Mouse (Mus musculus): ENCODE results near the gene Scarb1. TPM values are rescaled to one million over a fixed set of nuclear protein-coding genes. Genes with fewer than 3 reads are reported as not detected.

The Scarb1 gene
- total RNA-seq, 2 experiments from 2014 or later: 55.0 to 80.1 TPM

- no peak for DNase-seq
- intact Hi-C loops (cut with DNase I; ENCODE audit: low total_unique reads): no loop called here
Observed at GRCm38 (mm10) chr5:125253448-125253847, 87.4 kb downstream of the Scarb1 start.

DNA sequence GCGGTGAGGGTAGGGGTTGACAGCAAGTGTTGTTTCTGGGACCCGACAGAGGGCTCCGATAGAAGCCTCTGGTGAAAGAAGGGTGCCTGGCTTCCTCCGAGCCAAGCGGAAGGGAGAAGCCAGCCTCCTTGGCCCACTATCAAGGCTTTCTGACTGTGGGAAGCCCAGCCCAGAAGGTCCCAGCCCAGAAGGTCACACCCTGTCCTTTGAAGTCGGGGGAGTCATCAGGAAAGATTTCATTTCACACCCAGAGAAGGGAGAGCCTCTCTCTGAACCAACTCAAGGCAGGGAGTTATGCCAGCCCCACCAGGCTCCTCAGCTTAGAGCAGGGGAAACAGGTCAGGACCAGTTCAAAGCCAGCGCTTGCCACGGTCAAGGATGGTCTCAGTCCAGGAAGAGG lies 88.2 kb downstream of the Scarb1 start:
- intact Hi-C loops (cut with DNase I; ENCODE audit: low total_unique reads): no loop called here
- DNase-seq: peak; percentile 86

- intact Hi-C loops (cut with DNase I; ENCODE audit: low total_unique reads): no loop called here
- no peak for DNase-seq
Observed at GRCm38 (mm10) chr5:125251885-125252615, 88.8 kb downstream of the Scarb1 start.

DNA sequence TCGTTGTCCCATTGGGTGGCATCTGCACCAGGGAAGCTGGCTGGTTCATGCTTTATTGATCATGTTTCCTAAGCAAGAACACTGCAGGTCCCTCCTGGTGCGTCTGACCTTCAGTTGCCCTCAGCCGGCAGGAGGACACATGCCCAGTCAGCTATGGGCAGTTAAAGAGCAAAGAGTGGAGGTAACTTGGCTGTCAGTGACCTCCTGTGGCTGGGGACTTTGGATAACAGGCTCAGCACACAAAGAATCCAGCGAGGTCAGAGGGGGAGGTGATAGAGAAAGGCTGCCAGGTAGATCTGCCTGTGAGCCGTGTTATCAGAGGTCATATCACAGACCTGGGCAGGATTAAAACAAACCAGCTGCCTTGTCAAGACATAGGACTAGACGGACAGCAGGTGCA lies 91.7 kb downstream of the Scarb1 start:
- intact Hi-C loops (cut with DNase I; ENCODE audit: low total_unique reads): loop anchor here (5.0 kb wide), 1 partner anchor 62 kb away; no protein-coding TSS in a partner anchor
- DNase-seq: no peak

DNA sequence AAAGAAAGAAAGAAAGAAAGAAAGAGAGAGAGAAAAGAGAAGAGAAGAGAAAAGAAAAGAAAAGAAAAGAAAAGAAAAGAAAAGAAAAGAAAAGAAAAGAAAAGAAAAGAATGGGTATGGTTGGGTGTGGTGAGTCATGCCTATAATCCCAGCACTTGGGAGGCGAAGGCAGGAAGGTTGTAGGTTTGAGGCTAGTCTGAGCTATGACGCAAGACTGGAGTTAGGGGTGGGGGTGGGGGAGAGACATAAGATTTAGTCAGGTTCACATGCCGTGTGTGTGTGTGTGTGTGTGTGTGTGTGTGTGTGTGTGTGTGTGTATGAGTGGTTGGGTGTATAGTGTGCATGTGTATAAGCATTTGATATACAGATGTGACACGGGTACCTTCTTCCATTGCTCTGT lies 94.2 kb downstream of the Scarb1 start:
- intact Hi-C loops (cut with DNase I; ENCODE audit: low total_unique reads): loop anchor here (5.0 kb wide), 1 partner anchor 59 kb away; no protein-coding TSS in a partner anchor
- DNase-seq: no peak

DNA sequence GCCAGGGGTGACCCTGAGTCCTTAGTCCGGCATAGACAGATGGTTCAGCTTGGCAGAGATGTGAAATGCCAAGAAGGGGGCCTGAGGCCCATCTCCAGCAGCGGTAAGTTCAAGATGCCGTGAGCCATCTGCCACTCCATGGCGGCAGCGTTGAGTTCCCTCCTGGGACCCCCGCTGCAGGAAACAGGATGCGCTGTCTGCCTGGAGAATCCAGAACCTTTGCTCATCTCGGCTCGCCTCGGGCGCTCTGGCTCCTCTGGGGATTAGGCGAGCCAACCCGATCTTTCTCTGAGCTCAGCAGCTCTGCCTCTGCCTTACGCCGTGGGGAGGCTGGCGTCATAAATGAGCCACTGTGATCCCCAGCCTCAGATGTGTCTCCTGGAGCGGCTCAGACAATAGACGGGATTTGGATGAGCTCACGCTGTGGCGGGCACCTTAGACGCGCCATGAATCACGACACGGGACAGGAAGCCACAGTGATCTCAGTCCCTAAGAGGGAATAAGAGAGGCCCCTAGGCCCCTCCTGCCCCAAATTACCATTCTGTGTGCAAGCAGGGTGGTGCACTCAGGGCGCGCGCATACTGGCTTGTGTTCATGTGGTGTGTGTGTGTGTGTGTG lies 95.3 kb downstream of the Scarb1 start:
- intact Hi-C loops (cut with DNase I; ENCODE audit: low total_unique reads): loop anchor here (5.0 kb wide), 1 partner anchor 58 kb away; no protein-coding TSS in a partner anchor
- peak; percentile 81 for DNase-seq

DNA sequence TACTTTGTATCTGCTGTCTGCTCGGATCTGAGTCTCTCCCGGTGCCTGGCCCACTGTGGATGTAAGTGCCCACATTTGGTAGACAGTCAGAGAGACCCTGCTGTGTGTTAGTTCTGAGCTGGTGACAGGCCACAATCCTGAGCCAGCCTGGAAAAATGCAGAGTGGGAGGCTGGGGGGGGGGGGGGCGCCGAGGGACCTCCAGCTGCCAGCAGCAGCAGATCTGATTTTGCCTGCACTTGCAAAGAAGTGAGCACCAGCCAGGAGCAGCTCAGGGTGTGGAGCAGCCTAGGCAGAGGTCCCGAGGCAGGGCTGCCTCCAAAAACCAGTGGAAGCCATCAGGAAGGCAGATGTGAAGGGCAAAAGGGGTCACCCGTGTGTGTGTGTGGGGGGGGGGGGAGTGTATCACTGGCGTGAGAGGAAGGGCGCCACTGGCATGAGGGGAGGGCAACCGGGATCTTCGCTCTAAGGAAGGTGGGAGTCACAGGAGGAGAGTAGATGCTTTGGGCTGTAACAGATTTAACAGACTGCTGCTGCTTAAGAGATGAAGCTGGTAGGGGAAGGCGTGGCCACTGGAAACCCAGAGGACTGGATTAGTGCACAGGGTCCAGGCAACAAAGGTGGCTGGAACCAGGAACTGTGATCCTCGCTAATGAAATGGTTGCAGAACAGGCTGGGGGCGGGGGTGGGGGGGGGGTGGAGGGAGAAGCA lies 95.9 kb downstream of the Scarb1 start:
- intact Hi-C loops (cut with DNase I; ENCODE audit: low total_unique reads): loop anchor here (5.0 kb wide), 1 partner anchor 58 kb away; no protein-coding TSS in a partner anchor
- peak; percentile 60 for DNase-seq

- peak; percentile 64 for DNase-seq
- intact Hi-C loops (cut with DNase I; ENCODE audit: low total_unique reads): no loop called here
Observed at GRCm38 (mm10) chr5:125243928-125244327, 97.0 kb downstream of the Scarb1 start.

GRCm38 (mm10) chr5:125242111-125242510 lies 98.8 kb downstream of the Scarb1 start:
- intact Hi-C loops (cut with DNase I; ENCODE audit: low total_unique reads): no loop called here
- peak; percentile 77 for DNase-seq

DNA sequence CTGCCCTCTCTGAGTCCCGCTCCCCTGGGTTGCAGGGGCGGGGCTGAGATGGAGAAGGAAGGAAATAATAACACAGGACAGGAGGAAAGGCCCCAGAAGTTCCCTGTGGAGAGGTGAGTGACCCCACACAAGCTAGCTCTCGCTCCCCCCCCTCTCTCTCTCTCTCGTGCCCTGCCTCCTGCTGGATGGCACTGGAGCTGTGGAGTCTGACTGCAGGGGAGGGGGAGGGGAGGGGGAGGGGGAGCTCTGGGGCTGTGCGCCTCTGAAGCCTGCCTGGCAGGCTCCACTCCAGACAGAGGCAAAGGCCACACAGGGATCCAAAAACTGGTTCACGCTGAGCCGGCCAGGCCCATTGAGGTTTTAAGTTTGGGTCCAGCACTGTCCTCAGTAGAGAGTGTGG lies 99.3 kb downstream of the Scarb1 start:
- intact Hi-C loops (cut with DNase I; ENCODE audit: low total_unique reads): no loop called here

DNA sequence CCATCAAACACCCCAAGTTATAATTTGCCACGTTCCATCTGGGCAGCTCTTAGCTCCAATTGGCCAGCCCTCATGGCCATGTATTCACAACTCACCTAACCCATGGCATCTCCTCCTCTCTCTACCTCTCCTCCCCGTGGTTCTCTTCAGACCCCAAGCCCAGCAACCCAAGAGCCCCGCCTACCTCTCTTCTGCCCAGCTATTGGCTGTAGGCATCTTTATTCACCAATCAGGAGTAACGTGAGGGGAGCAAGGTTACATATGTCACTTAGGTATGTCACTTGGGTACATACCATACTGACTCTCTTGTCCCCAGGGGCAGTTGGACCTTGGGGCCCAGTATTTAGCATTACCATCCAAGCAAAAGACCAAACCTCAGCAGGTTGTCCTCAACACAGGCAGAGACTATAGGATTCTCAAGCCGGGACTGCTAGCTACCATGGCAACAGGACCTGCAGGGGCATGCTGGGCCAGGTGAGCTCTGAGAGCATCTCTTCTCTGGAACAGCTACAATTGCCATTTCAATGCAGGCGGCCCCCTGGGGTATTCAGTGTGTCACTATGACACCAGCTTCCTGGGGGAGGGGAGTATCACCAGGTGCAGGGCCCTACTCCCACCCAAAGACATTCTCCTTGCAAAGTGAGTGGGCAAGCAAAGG lies 100.6 kb downstream of the Scarb1 start:
- intact Hi-C loops (cut with DNase I; ENCODE audit: low total_unique reads): no loop called here
- DNase-seq: no peak

More for the DNA sequence above, 99.3 kb downstream of the Scarb1 start:
- DNase-seq: no peak

GRCm38 (mm10) chr5:125235874-125236273 lies 105.0 kb downstream of the Scarb1 start:
- peak; percentile 83 for DNase-seq
- intact Hi-C loops (cut with DNase I; ENCODE audit: low total_unique reads): no loop called here

- intact Hi-C loops (cut with DNase I; ENCODE audit: low total_unique reads): no loop called here
- no peak for DNase-seq
Observed at GRCm38 (mm10) chr5:125235398-125235797, 105.5 kb downstream of the Scarb1 start.

DNA sequence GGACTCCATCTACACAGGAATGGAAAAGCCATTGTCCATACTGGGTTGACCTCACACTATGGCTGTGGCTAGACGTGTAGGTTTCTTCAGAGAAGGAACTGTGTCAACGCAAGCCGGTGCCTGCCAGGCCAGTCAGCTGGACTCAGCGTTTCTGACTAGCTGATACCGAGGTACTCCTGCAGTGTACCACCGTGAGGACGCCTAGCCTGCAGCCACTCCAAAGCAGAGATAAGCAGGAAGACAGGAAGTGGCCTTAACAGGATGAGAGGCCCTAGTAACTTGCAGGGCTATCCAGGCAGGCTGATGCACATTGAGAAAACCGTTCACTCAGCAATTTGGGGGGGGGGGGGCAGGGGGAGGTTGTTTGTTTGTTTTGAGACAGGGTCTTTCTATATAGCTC lies 106.5 kb downstream of the Scarb1 start:
- no peak for DNase-seq
- intact Hi-C loops (cut with DNase I; ENCODE audit: low total_unique reads): no loop called here

- intact Hi-C loops (cut with DNase I; ENCODE audit: low total_unique reads): no loop called here
- no peak for DNase-seq
Observed at GRCm38 (mm10) chr5:125233478-125233877, 107.4 kb downstream of the Scarb1 start.

DNA sequence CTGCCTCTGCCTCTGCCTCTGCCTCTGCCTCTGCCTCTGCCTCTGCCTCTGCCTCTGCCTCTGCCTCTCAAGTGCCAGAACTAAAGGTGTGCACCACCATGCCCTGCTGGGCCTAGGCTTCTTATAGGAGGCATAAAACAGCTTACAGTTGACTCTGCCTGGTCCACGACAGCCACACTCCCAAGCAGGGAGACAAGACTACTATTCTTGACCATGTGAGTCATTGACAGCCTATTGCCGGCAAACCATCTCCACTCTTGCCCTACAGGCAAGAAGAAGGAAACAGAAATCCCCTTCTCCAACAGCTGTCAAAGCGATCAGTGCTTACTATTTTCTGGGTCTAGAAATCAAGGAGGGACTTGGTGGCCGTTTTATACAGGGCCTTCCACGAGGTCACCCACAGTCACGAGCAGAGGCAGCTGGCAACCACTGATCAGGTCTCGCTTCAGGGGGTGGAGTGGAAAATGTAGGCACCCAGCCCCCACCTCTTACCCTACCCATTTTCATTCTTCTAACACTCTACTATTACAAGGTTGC lies 108.4 kb downstream of the Scarb1 start:
- intact Hi-C loops (cut with DNase I; ENCODE audit: low total_unique reads): no loop called here
- no peak for DNase-seq

DNA sequence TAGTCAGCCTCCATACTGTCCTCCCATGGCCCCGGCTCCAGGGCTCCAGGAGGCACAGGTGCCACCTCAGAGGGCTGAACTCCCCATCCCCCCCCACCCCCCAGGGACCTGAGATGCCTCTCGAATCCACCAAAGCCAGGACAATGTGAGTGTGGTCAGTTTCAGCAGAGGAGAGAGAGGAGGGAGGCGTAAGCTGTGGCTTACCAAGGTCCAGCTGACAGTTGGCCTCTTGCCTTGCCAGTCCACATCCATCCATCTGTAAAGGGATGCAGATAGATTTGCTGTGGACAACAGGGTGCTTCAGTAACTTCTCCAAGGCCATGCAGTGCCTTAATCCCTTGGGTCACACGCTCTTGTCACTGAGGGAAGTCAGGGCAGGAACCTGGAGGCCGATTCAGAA lies 110.4 kb downstream of the Scarb1 start:
- no peak for DNase-seq
- intact Hi-C loops (cut with DNase I; ENCODE audit: low total_unique reads): no loop called here

GRCm38 (mm10) chr5:125229097-125229496 lies 111.8 kb downstream of the Scarb1 start:
- intact Hi-C loops (cut with DNase I; ENCODE audit: low total_unique reads): no loop called here
- no peak for DNase-seq

DNA sequence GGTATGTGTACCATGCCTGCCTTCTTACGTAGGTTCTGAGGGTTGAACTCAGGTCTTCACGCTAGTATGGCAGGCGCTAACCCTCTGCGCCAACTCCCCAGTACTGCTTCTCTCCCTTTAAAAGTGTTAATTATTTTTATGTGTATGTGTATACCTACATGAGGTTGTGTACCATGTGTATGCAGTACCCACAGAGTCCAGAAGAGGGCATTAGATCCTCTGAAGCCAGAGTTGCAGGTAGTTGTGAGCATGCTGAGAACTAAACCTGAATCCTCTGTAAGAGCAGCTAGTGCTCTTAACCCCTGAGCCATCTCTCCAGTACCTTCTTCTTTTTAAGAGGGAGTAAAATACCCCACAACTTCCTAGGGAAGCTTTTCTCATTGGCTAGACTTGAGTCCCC lies 113.2 kb downstream of the Scarb1 start:
- DNase-seq: no peak
- intact Hi-C loops (cut with DNase I; ENCODE audit: low total_unique reads): no loop called here

Measured in gastrocnemius, postnatal 14 days (tissue).